Mouse (Mus musculus): ENCODE results near the gene Olfr545.

The Olfr545 gene

DNA sequence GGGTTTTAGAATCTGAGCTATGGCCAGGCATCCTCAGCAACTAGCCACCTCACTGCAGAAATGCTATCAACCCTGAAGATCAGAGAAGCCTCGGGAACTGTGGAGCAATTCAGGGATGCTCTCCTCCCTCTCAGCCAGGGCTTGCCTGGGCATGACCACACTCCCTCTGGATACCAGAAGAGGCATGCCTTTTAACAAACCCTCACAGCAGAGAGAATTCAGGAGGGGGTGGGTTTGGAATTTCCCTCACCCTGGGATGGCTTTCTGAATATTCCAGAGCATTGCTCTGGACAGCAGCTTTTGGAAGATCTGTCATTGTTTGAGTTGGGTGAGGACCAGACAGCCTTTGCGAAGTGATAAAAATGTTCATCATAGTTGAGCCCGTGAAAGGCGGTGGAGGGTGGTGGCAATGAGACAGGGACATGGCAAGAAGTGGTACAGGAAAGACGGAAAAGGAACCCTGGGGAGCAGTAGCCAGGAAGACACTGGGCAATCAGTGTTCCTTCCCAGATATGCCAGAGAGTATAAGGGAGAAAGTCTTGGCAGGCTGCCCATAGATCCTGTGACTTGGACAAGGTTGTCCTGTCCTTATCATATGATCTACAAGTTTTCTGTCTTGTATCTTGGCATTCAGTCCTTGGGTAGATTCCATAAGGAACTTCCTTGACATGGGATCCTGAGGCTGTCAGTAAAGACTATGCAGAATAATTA is 19.9 kb downstream of the Olfr545 start:
- DNase-seq (ENCODE audit: low spot score in 2 of 2): no peak

DNA sequence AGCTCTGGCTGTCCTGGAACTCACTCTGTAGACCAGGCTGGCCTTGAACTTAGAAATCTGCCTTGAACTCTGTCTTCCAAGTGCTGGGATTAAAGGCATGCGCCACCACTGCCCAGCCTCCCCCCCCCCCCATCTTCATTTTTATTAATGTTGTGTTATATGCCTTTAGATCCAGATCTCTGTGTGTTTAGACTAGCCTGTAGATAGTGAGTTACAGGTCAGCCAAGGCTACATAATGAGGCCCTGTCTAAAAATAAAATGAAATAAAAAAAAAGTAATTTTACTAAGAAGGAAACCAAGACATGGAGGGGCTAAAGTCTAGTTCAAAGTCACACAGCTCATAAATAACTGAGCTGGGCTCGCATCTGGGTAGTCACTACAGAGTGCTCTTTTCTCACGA is 20.4 kb downstream of the Olfr545 start:
- no peak for DNase-seq (ENCODE audit: low spot score in 2 of 2)

GRCm38 (mm10) chr7:102478425-102478824 is 20.9 kb downstream of the Olfr545 start:
- no peak for DNase-seq (ENCODE audit: low spot score in 2 of 2)

DNA sequence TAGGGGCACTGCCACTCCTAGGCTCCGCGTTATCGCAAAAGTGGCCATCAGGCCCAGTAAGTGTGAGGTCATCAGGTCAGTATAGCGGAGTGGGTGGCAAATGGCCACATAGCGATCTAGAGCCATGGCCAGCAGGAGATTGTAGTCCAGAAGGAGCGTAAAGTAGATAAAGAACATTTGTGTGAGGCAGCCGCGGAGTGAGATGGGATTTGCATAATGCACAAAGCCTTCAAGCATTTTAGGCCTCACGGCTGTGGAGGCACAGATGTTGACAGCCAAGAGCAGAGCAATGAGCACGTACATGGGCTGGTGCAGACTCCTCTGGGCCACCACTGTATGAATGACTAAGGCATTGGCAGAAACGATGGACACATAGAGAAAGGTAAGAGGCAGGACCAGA is 22.0 kb downstream of the Olfr545 start:
- no peak for DNase-seq (ENCODE audit: low spot score in 2 of 2)

GRCm38 (mm10) chr7:102476601-102477000 is 22.8 kb downstream of the Olfr545 start:
- DNase-seq (ENCODE audit: low spot score in 2 of 2): no peak

GRCm38 (mm10) chr7:102472675-102473074 is 26.7 kb downstream of the Olfr545 start:
- DNase-seq (ENCODE audit: low spot score in 2 of 2): no peak

DNA sequence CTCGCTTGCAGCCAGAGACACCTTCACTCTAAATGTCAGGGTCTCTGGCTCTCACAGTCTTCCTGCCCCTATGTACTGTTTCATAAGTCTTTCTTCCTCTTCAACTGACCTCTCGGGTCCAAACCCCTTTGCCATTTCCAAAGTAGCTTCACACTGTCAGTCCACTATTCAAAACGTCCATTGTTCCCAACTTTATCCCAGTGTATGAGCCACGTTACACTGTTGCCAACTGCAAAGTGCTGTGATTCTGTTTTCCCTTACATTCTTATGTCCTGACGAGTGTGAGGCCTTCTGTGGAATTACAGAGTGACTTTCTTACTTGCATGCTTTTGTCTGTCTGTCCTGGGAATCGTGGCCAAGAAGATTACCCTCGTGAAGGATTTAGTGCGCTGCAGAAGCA is 31.8 kb downstream of the Olfr545 start:
- no peak for DNase-seq (ENCODE audit: low spot score in 2 of 2)

GRCm38 (mm10) chr7:102458618-102459380 is 40.6 kb downstream of the Olfr545 start:
- peak in 1 of 2 experiments; percentile 32 for DNase-seq (ENCODE audit: low spot score in 2 of 2)

DNA sequence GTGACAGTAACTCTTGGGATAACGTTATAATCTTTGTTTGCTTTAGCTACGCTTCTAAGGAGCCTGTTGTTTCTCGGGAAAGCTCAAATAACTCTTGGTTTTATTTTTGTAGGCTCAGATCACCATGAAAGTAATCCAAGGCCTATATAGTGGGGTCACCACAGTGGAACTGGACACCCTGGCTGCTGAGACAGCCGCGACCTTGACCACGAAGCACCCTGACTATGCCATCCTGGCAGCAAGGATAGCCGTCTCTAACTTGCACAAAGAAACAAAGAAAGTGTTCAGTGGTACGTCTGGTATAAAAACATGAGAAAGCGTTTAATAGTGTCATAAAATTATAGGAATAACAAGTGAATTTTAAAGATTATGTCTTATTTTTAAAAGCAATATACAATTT is 52.9 kb downstream of the Olfr545 start:
- no peak for DNase-seq (ENCODE audit: low spot score in 2 of 2)

- DNase-seq (ENCODE audit: low spot score in 2 of 2): no peak
These were observed 55.1 kb downstream of the Olfr545 start for GRCm38 (mm10) chr7:102444301-102444700.

DNA sequence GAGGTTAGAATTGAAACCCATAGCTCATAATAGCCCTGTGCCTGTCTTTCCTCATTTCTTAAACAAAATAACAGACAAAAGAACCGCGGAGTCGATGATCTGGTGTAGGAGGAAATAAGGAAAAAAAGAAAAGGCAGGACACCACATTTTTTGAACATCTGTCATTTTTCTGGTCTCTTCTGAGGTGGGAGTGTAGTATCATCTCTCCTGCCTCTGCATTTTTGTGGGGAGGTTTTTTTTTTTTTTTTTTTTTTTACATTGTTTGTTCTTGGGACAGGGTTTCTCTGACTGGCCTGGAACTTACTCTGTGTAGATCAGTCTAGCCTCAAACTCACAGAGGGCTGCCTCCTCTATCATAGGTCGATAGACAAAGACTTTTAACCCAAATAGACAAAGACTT is 56.9 kb downstream of the Olfr545 start:
- DNase-seq (ENCODE audit: low spot score in 2 of 2): no peak

DNA sequence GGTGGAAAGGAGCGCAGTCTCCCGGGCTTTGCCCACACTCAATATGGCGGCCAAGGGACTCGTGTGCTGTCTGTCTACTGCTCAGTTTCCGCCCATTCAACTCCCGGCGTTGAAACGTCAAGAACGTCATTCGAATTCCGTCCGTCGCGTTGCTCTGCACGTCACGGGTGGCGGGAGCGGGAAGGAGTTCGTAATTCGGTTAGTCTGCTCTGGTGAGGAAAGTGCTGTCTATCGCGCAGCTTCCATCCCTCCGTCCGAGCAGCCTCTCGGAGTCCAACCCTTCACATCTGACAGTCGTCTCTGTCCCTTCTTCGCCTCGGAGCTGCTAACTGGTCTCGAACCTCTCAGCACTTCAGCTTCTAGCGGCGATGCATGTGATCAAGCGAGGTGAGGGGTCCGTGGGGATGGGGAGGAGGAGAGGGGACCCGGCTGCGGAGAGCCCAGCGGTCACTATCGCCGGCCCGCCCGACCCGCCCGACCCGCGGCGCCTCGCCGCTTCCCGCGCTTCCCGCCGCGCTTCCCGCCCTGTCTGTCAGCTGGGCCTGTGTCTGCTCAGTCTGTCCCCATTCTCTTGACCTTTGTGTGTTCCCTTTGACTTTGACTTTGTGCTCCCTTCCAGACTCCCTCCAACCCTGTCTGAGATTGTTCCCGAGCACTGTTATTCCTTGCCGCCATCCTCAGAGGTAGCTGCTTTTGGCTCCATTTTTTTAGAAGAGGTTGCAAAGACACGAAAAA is 57.5 kb downstream of the Olfr545 start, which contains the start of gene Rrm1:
TSS of gene Rrm1 (plus strand) at position 39 of the 735 bp plus-strand sequence.
- DNase-seq (ENCODE audit: low spot score in 2 of 2): peak; percentile 95 to 96
